Mouse (Mus musculus): ENCODE measurements around the gene Msmb. TPM values are rescaled to one million over a fixed set of nuclear protein-coding genes. Genes with fewer than 3 reads are reported as not detected.

Msmb gene
- total and polyA plus RNA-seq, 3 experiments = not detected

DNA sequence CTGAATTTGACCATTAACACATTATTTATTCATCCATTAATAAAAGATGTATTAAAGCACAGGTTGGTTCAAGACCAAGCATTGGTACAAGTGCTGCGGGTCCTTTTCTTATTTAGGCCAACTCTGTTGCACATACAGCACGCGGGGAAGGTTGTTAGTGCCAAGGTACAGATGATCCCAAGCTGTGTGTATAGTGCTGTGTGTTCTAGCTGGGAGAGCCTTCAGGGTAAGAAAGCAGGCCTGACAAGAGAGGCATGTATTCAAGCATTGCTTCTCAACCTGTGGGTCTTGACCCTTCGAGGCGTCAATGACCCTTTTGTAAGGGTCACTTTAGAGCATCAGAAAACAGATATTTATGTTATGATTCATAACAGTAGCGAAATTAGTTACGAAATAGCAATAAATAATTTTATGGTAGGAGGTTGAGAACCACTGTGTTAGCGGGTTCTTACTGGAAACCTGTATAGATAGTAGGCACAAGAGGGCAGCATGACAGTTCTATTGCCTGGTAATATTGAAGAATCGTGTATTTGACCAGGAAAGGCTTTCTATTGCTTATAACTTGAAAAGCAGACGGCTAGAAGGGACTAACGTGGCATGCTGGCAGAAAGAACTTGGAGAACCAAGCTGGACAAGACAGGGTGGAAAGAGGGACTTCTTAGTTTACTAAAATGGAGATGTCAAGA is 21.5 kb downstream of the Msmb start:
- peaks cover 0 to 62% of the 10 kb centered on the region in 2 experiments; a peak in 2 of 4 replicates for H3K36me3 ChIP-seq (ENCODE audit: control insufficient read depth in 1 of 2, insufficient read depth in 2 of 2, low read length in 2 of 2)
- H3K27ac ChIP-seq (ENCODE audit: control insufficient read depth, low read depth, low read length) = no peak overlapping the region
- no peak overlapping the region for H3K9ac ChIP-seq (ENCODE audit: control insufficient read depth, low read depth, low read length, poor library complexity, severe bottlenecking)
- TF ChIP-seq MYC (IDR thresholded peaks at IDR 0.05; ENCODE audit: low read depth, low read length) = no peak
- TF ChIP-seq CTCF (IDR thresholded peaks at IDR 0.05 in 2 of 3, conservative IDR thresholded peaks at IDR 0.05 in 1 of 3; ENCODE audit: control insufficient read depth in 1 of 3, insufficient read depth in 1 of 3, low read depth in 2 of 3, low read length in 3 of 3, poor library complexity in 1 of 3, severe bottlenecking in 1 of 3) = peak in 1 of 3 experiments; percentile 13; a peak in 1 of 6 replicates
- peaks cover 20 to 38% of the 10 kb centered on the region in 2 experiments for H3K4me1 ChIP-seq (ENCODE audit: control insufficient read depth in 1 of 2, insufficient read depth in 2 of 2, low read length in 2 of 2)
- peaks cover 58% of the 10 kb centered on the region for H3K79me2 ChIP-seq (ENCODE audit: control insufficient read depth, insufficient read depth, low read length, poor library complexity)
- H3K27me3 ChIP-seq (ENCODE audit: control insufficient read depth in 1 of 2, insufficient read depth in 2 of 2, low read length in 2 of 2) = no peaks in the 10 kb centered on the region
- no peaks in the 10 kb centered on the region for H3K9me3 ChIP-seq (replicated peaks; ENCODE audit: insufficient read depth, low read length)
- no peak for DNase-seq (ENCODE audit: low read depth, low spot score)
- H3K4me3 ChIP-seq (ENCODE audit: control insufficient read depth in 1 of 2, insufficient read depth in 1 of 2, low read depth in 2 of 2, low read length in 2 of 2) = no peak overlapping the region

DNA sequence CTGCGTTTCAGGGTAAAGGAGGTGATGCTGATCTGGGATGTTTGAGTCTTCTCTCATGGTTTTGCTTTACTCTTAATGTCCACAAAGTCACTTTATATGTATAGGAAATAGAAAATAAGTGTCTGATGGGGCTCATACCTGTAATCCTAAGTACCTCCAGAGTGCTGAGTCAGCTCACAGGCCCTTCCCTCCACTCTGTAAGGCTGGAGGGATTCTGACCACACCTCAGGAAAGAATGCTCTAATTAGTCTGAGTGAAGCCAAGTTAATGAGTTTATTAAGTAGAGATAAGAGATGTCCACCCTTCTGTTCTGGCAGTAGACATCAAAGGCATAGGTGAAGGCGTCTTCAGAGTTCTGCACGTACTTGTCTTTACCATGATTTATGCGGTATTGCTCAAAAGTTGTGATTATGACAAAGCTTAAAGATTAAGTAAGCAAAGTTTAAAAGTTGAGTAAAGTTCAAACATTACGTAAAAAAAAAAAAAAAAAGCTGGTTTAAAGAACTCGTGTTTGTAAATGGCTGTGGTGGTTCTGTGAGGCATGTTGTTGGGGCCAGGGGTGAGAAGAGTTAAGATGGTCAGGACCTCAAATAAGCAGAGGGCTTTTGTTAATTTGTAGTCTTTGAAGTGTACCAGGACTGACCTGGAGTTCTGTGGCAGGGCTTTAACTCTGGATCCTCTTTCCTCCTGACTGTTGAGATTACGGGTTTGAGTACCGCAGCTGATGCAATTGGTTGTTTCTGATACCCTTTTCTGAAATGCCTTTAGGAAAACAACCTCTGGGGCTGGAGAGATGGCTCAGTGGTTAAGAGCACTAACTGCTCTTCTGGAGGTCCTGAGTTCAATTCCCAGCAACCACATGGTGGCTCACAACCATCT is 22.6 kb downstream of the Msmb start:
- Histone ChIP-seq H3K9me3 (replicated peaks; ENCODE audit: insufficient read depth, low read length) (no peaks in the 10 kb centered on the region), H3K79me2 (ENCODE audit: control insufficient read depth, insufficient read depth, low read length, poor library complexity) (peaks cover 60% of the 10 kb centered on the region), H3K27ac (ENCODE audit: control insufficient read depth, low read depth, low read length) (peak overlapping the region; percentile 94), H3K36me3 (ENCODE audit: control insufficient read depth in 1 of 2, insufficient read depth in 2 of 2, low read length in 2 of 2) (peaks cover 0 to 68% of the 10 kb centered on the region in 2 experiments; a peak in 3 of 4 replicates), H3K4me3 (ENCODE audit: control insufficient read depth in 1 of 2, insufficient read depth in 1 of 2, low read depth in 2 of 2, low read length in 2 of 2) (no peak overlapping the region), H3K27me3 (ENCODE audit: control insufficient read depth in 1 of 2, insufficient read depth in 2 of 2, low read length in 2 of 2) (no peaks in the 10 kb centered on the region), H3K9ac (ENCODE audit: control insufficient read depth, low read depth, low read length, poor library complexity, severe bottlenecking) (no peak overlapping the region; the same call in 1 of the 2 replicates), H3K4me1 (ENCODE audit: control insufficient read depth in 1 of 2, insufficient read depth in 2 of 2, low read length in 2 of 2) (peaks cover 26 to 44% of the 10 kb centered on the region in 2 experiments)
- no peak for TF ChIP-seq TAL1 (IDR thresholded peaks at IDR 0.05; ENCODE audit: low read length)
- TF ChIP-seq NELFE (IDR thresholded peaks at IDR 0.05; ENCODE audit: low read depth, low read length) = no peak
- TF ChIP-seq ZNF384 (IDR thresholded peaks at IDR 0.05; ENCODE audit: low read depth, low read length) = peak; percentile 60; the same call in 1 of the 2 replicates
- TF ChIP-seq MXI1 (IDR thresholded peaks at IDR 0.05; ENCODE audit: low read depth, low read length) = no peak
- no peak for TF ChIP-seq CHD2 (IDR thresholded peaks at IDR 0.05; ENCODE audit: low read length)
- peak; percentile 77; the same call in 1 of the 2 replicates for TF ChIP-seq MAFK (IDR thresholded peaks at IDR 0.05; ENCODE audit: borderline replicate concordance, low read depth, low read length)
- peak; percentile 27; the same call in 1 of the 2 replicates for TF ChIP-seq TCF12 (IDR thresholded peaks at IDR 0.05; ENCODE audit: low read depth, low read length)
- peak; percentile 85 for TF ChIP-seq TBP (IDR thresholded peaks at IDR 0.05; ENCODE audit: low read depth, low read length)
- TF ChIP-seq POLR2AphosphoS2 (IDR thresholded peaks at IDR 0.05; ENCODE audit: low read length) = no peak
- DNase-seq (ENCODE audit: low read depth, low spot score) = peak; percentile 45
